In the genomic region with DNA sequence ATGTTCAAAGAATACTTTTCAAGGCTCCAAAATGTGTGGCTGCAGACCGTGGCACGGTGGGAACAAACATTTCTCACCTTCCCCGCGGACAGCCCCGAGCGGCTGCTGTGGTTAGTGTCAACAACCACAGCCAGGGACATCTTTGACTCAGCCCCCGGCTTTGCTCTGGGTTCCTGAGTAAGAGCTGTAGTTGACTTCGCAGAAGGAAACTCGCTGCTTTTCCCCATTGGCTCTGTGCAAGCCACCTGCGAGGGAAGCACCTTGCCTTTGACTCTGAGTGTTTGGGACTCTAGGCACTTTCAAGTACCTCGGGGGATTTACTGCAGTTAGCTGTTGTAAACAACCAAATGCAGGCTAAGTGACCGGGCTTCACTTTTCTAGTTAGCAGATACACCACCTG, we compare ENCODE assay signal across 25 mouse cellular contexts. TPM values are rescaled to one million over a fixed set of nuclear protein-coding genes. Genes with fewer than 3 reads are reported as not detected.
DNase-seq lines count a peak whose midpoint lies in the region; ATAC-seq lines count a peak whose summit lies in the region.
"Had no signal": no experiment of that assay in that cellular context is flagged by ENCODE, and none has a peak within 500 bp of the region (broad histone marks: within the 10 kb centered on the region; RNA-seq: fewer than 3 reads in every experiment).

No protein-coding gene starts in this region.

- H3K36me3 ChIP-seq in forebrain, embryonic 15.5 days = no peaks in the 10 kb centered on the region
- H3K36me3 ChIP-seq: embryonic facial prominence, embryonic 15.5 days; forebrain, embryonic 10.5 days; heart, embryonic 12.5 days; hindbrain, embryonic 10.5 days; intestine, embryonic 15.5 days; limb, embryonic 10.5 days; midbrain, embryonic 15.5 days had no signal

- no peak overlapping the region for H3K4me2 ChIP-seq in forebrain, embryonic 15.5 days (replicated peaks)
- H3K4me2 ChIP-seq: embryonic facial prominence, embryonic 15.5 days; heart, embryonic 12.5 days; intestine, embryonic 15.5 days; liver, embryonic 11.5 days; midbrain, embryonic 15.5 days had no signal

- H3K27ac ChIP-seq in forebrain, embryonic 15.5 days (replicated peaks) = no peak overlapping the region
- H3K27ac ChIP-seq: embryonic facial prominence, embryonic 15.5 days; forebrain, embryonic 10.5 days; hindbrain, embryonic 10.5 days; intestine, embryonic 15.5 days; kidney, postnatal 0 days; layer of hippocampus, adult 2 months; limb, embryonic 10.5 days; midbrain, embryonic 15.5 days had no signal

- H3K4me3 ChIP-seq in forebrain, embryonic 15.5 days = no peak overlapping the region
- H3K4me3 ChIP-seq: embryonic facial prominence, embryonic 15.5 days; forebrain, embryonic 10.5 days; heart, embryonic 12.5 days; hindbrain, embryonic 10.5 days; intestine, embryonic 15.5 days; layer of hippocampus, adult 2 months; limb, embryonic 10.5 days; midbrain, embryonic 15.5 days had no signal

- no peaks in the 10 kb centered on the region for H3K4me1 ChIP-seq in forebrain, embryonic 15.5 days
- H3K4me1 ChIP-seq: embryonic facial prominence, embryonic 15.5 days; forebrain, embryonic 10.5 days; heart, embryonic 12.5 days; hindbrain, embryonic 10.5 days; intestine, embryonic 15.5 days; midbrain, embryonic 15.5 days had no signal

- H3K9me3 ChIP-seq in forebrain, embryonic 15.5 days = no peaks in the 10 kb centered on the region
- H3K9me3 ChIP-seq: embryonic facial prominence, embryonic 15.5 days; forebrain, embryonic 10.5 days; heart, embryonic 12.5 days; hindbrain, embryonic 10.5 days; intestine, embryonic 15.5 days; limb, embryonic 10.5 days; midbrain, embryonic 15.5 days had no signal

- ATAC-seq in megakaryocyte progenitor cell, adult 5-6 weeks (replicated peaks; ENCODE audit: poor library complexity) = peak; percentile 34
- ATAC-seq in forebrain, embryonic 15.5 days (replicated peaks) = no peak
- ATAC-seq: intestine, embryonic 15.5 days; midbrain, embryonic 15.5 days had no signal

- H3K9ac ChIP-seq in forebrain, embryonic 15.5 days (replicated peaks) = no peak overlapping the region
- H3K9ac ChIP-seq: embryonic facial prominence, embryonic 15.5 days; heart, embryonic 12.5 days; intestine, embryonic 15.5 days; midbrain, embryonic 15.5 days had no signal

- no peaks in the 10 kb centered on the region for H3K27me3 ChIP-seq in forebrain, embryonic 15.5 days
- H3K27me3 ChIP-seq: embryonic facial prominence, embryonic 15.5 days; intestine, embryonic 15.5 days; midbrain, embryonic 15.5 days had no signal

- peak; percentile 11 to 17 for DNase-seq in spleen, postnatal 36 days (ENCODE audit: low spot score in 2 of 2)
- no peak for DNase-seq in spleen, postnatal 14 days (ENCODE audit: low spot score in 2 of 2)
- DNase-seq in T-cell, adult 2 months (ENCODE audit: low spot score) = peak; percentile 28
- peak; percentile 7 to 8 for DNase-seq in thymus, postnatal 36 days
- DNase-seq in frontal cortex, postnatal 14 days (ENCODE audit: low spot score in 2 of 2) = no peak
- no peak for DNase-seq in kidney, adult 8-10 months
- DNase-seq: cerebellum, adult 9-10 months; embryo, embryonic 11 days; gastrocnemius, postnatal 25 days; lung, adult 2 months had no signal

- WGBS in forebrain, embryonic 15.5 days = 77% methylated on average over 12 of the region's 12 CpGs

RNA-seq across cellular contexts. Expression of a gene that starts 22.0 kb away (rescaled TPM):
- total RNA-seq in megakaryocyte progenitor cell, adult 5-6 weeks (2015) = not detected in 2 replicates
- total RNA-seq in megakaryocyte progenitor cell, adult 5-6 weeks (2017) = not detected in 2 replicates
- polyA plus RNA-seq in forebrain, embryonic 15.5 days (2015; fragmentation: Nextera tagmentation; extraction: Ambion mirVana) = 0.72 and 1.8 TPM in 2 replicates
- total RNA-seq: layer of hippocampus, adult 2 months had no signal

RNA-seq across cellular contexts. Expression of a gene that starts 26.0 kb away (rescaled TPM):
- total RNA-seq in megakaryocyte progenitor cell, adult 5-6 weeks (2015) = not detected in 2 replicates
- not detected in 2 replicates for total RNA-seq in megakaryocyte progenitor cell, adult 5-6 weeks (2017)
- 0.37 and 0.45 TPM in 2 replicates for polyA plus RNA-seq in forebrain, embryonic 15.5 days (2015; fragmentation: Nextera tagmentation; extraction: Ambion mirVana)
- total RNA-seq: adrenal gland, postnatal 4 days; gastrocnemius, postnatal 25 days; layer of hippocampus, adult 2 months; left cerebral cortex, adult 18-20 months had no signal
- polyA plus RNA-seq: embryonic facial prominence, embryonic 15.5 days; forebrain, embryonic 10.5 days; heart, embryonic 12.5 days; hindbrain, embryonic 10.5 days; intestine, embryonic 15.5 days; kidney, postnatal 0 days; limb, embryonic 10.5 days; lung, adult 2 months; neural tube, embryonic 11.5 days had no signal

RNA-seq across cellular contexts. Expression of a gene that starts 29.0 kb away (rescaled TPM):
- total RNA-seq in megakaryocyte progenitor cell, adult 5-6 weeks (2015) = not detected in 2 replicates
- not detected in 2 replicates for total RNA-seq in megakaryocyte progenitor cell, adult 5-6 weeks (2017)
- 98.3 and 106 TPM in 2 replicates for polyA plus RNA-seq in forebrain, embryonic 15.5 days (2015; fragmentation: Nextera tagmentation; extraction: Ambion mirVana)

Comparison
In these comparisons a context has a peak if more than half of its experiments do, and no peak if none do; other contexts are left out.
1. DNase-seq: peak in spleen, postnatal 36 days (2 of 2), T-cell, adult 2 months (single experiment) and thymus, postnatal 36 days (2 of 2); none in spleen, postnatal 14 days (0 of 2), frontal cortex, postnatal 14 days (0 of 2) and kidney, adult 8-10 months (0 of 2).